Mouse (Mus musculus) lung, embryonic 14.5 days (tissue): ENCODE results near the gene Coa4. TPM values are rescaled to one million over a fixed set of nuclear protein-coding genes. Genes with fewer than 3 reads are reported as not detected.

Source experiments
- ATAC-seq: fragments of 200-750 bp; cut with Nextera tagmentation; 2 replicates; pipeline ENCODE4 v1.8.0; 2017; ENCODE audit warnings: mild to moderate bottlenecking, moderate TSS enrichment, moderate library complexity; ENCODE audit not compliant: insufficient read depth
- DNase-seq: peaks from one replicate; pipeline ENCODE4 v3.0.0-alpha.2; 2015
- H3K27ac ChIP-seq: fragments of 300-500 bp; sonication (generic); 2 replicates; pipeline ENCODE4 v1.5.1; 2014; ENCODE audit warnings: low read depth, mild to moderate bottlenecking, moderate library complexity
- H3K27me3 ChIP-seq: fragments of 300-500 bp; sonication (generic); 2 replicates; pipeline ENCODE4 v1.6.1; 2014; ENCODE audit warnings: low read length, control low read depth; ENCODE audit not compliant: insufficient read depth
- H3K36me3 ChIP-seq: fragments of 300-500 bp; sonication (generic); 2 replicates; pipeline ENCODE4 v1.6.1; 2014; ENCODE audit warnings: control low read depth; ENCODE audit not compliant: insufficient read depth
- H3K4me1 ChIP-seq: fragments of 300-500 bp; sonication (generic); 2 replicates; pipeline ENCODE4 v1.6.1; 2014; ENCODE audit warnings: antibody characterized with exemption, control low read depth; ENCODE audit not compliant: insufficient read depth
- H3K4me2 ChIP-seq: fragments of 300-500 bp; sonication (generic); 2 replicates; pipeline ENCODE4 v1.6.1; 2014; ENCODE audit warnings: mild to moderate bottlenecking
- H3K4me3 ChIP-seq: fragments of 300-500 bp; sonication (generic); 2 replicates; pipeline ENCODE4 v1.5.1; 2014; ENCODE audit warnings: low read depth, low read length
- H3K9ac ChIP-seq: fragments of 300-500 bp; sonication (generic); 2 replicates; pipeline ENCODE4 v1.6.1; 2014
- H3K9me3 ChIP-seq: fragments of 300-500 bp; sonication (generic); 2 replicates; pipeline ENCODE4 v1.6.1; 2016; ENCODE audit warnings: low read depth, low read length, control low read depth
- CTCF ChIP-seq: IDR thresholded peaks from 2 replicates; pipeline ENCODE4 v1.5.1; 2016; ENCODE audit warnings: antibody characterized with exemption, low read depth
- WGBS: fragments of 180-500 bp; shearing (Covaris S2); extraction: QIAGEN DNeasy Blood & Tissue Kit; methylation state at CpG from one replicate; pipeline ENCODE4 v1.1.7; 2014; 5-methylcytosine and 5-hydroxymethylcytosine counted together
- polyA plus RNA-seq: library from polyadenylated mRNA; unstranded; fragments of >200 nt; fragmentation: Nextera tagmentation; extraction: Ambion mirVana; gene quantifications from 2 replicates; pipeline ENCODE4 v1.2.1, GENCODE M21; 2014

Gene Coa4
- polyA plus RNA-seq, 1 experiment from 2014 or later: 18.2 TPM

DNA sequence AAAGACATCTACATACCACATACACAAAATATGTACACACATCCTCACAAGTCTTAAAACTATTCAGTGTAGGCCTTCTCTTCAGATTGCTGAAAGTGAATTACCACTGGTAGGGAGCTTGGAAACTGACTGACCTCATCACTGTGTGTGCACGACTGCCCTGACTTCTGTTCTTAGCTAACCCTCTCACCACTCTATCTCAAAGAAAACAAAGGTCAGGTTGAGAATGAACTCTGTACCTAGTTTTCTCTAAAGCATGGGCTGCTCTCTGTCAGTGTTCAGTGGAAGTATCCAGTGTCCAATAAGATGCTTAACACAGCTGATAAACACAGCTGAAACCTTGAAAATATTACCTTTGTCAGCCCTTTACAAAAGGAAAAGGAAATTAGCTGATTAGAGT, 7.6 kb downstream of the Coa4 start:
- ATAC-seq (no peak), DNase-seq (no peak)
- Histone ChIP-seq H3K9ac (no peak overlapping the region), H3K27me3 (no peaks in the 10 kb centered on the region), H3K27ac (no peak overlapping the region), H3K4me3 (no peak overlapping the region), H3K9me3 (no peaks in the 10 kb centered on the region), H3K36me3 (peaks cover 18% of the 10 kb centered on the region), H3K4me2 (no peak overlapping the region), H3K4me1 (no peaks in the 10 kb centered on the region)
- 61% methylated on average over 1 of the region's 1 CpGs for WGBS
- no peak for TF ChIP-seq CTCF

DNA sequence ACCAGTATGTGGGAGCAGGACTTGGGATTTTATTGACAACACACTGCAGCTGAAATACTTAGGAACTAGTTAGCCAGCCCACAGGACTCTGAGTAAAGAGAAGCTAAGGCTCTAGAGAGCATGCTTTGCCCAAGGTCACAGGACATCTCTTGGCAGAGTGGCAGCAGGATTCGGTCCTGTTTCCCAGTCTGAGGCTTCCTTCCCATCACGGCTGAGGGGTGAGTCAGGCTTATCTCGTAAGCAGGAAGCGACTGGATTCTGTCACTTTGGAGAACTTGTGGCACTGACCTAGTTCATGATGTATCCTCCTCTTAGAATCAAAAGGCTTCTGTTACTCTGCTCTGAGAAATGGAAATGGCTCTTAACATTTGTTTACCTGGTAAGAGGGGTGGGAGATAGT, 10.8 kb downstream of the Coa4 start:
- WGBS: 58% methylated on average over 4 of the region's 4 CpGs
- Histone ChIP-seq H3K4me2 (no peak overlapping the region), H3K9ac (no peak overlapping the region), H3K4me3 (no peak overlapping the region), H3K27ac (no peak overlapping the region), H3K9me3 (no peaks in the 10 kb centered on the region), H3K36me3 (peaks cover 25% of the 10 kb centered on the region), H3K4me1 (no peaks in the 10 kb centered on the region), H3K27me3 (no peaks in the 10 kb centered on the region)
- no peak for TF ChIP-seq CTCF
- ATAC-seq: no peak
- no peak for DNase-seq

DNA sequence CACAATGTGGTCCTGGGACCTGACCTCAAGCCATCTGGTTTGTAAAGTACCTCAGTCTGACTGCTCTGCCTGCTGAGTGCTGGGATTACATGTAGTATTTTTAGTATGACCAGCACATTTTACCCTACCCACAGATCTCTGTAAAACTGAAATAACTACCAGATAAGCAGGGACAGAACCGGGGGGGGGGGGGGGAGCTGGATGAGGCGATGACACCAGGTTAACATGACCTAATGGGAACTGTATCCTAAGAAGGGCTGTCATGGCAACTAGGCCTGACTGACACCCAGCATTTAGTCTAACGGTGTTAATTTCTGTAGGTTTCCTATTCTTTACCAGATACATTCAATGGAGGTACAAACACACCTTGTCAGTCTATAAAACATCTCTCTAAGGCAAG, 12.9 kb downstream of the Coa4 start:
- no peaks in the 10 kb centered on the region for H3K9me3 ChIP-seq
- H3K4me1 ChIP-seq: no peaks in the 10 kb centered on the region
- ATAC-seq: no peak
- 87% methylated on average over 3 of the region's 3 CpGs for WGBS
- TF ChIP-seq CTCF: no peak
- H3K9ac ChIP-seq: no peak overlapping the region
- no peak for DNase-seq
- no peak overlapping the region for H3K4me2 ChIP-seq
- H3K36me3 ChIP-seq: peaks cover 25% of the 10 kb centered on the region
- no peak overlapping the region for H3K4me3 ChIP-seq
- no peaks in the 10 kb centered on the region for H3K27me3 ChIP-seq
- H3K27ac ChIP-seq: no peak overlapping the region

DNA sequence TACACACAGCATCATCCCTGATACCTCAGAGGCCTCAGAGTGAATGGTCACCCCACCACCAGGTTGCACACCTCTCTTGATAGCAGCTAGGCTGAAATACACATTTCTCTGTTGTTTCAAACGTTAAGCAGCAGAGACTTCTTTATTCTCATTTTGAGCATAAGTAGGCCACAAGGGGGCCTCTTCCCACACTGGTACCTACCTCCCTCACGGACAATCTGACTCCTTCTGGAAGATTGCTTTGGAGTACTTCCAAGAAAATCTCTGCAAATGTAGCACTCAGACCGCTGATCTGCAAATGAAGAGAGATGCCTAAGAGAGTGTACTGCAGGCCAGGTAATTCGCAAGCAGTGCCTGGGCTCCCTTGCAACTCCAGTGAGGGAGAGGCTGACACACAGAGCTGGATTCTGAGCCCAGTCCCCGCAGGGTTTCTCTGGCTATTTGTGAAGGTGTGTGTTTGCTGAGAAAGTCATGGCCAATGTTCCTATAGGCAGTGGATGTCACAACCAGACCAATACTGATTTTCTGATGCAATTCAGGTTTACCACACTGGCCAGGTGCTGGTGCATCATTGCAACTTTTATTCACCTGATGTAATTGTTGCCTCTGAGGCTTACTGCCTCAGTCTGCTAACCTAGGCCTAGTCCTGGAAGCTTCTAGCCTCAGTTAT, 13.6 kb downstream of the Coa4 start:
- H3K9me3 ChIP-seq: no peaks in the 10 kb centered on the region
- H3K27me3 ChIP-seq: no peaks in the 10 kb centered on the region
- peaks cover 25% of the 10 kb centered on the region for H3K36me3 ChIP-seq
- no peak overlapping the region for H3K9ac ChIP-seq
- WGBS: 42% methylated on average over 5 of the region's 5 CpGs
- TF ChIP-seq CTCF: peak; percentile 38
- DNase-seq: peak; percentile 59
- no peak overlapping the region for H3K4me2 ChIP-seq
- ATAC-seq: no peak
- no peak overlapping the region for H3K4me3 ChIP-seq
- no peak overlapping the region for H3K27ac ChIP-seq
- no peaks in the 10 kb centered on the region for H3K4me1 ChIP-seq

DNA sequence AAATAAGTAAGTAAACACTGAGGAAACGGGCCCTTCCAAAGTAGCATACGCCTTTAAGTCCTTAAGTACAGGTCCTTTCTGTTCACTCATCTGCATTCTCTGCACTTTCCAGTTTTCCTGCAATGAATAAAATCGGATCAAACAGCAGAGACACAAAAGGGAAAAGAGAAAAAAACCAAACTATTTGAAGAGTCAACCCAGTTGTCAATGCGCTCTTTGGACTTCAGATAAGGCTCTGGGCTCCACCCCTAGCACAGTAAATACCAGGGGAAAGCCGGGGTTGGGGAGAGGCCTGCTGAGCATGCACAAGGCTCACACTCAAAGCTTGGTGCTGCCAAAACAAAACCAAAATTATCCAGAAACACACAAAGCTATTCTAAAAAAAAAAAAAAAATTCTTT, 18.1 kb downstream of the Coa4 start:
- ATAC-seq (no peak), DNase-seq (no peak)
- H3K9ac ChIP-seq: no peak overlapping the region
- 55% methylated on average over 5 of the region's 5 CpGs for WGBS
- no peak for TF ChIP-seq CTCF
- H3K4me2 ChIP-seq: no peak overlapping the region
- no peaks in the 10 kb centered on the region for H3K9me3 ChIP-seq
- H3K36me3 ChIP-seq: peaks cover 9% of the 10 kb centered on the region; the same call in 1 of the 2 replicates
- H3K4me1 ChIP-seq: no peaks in the 10 kb centered on the region
- H3K27ac ChIP-seq: peak overlapping the region; percentile 73; the same call in 1 of the 2 replicates
- H3K4me3 ChIP-seq: no peak overlapping the region
- no peaks in the 10 kb centered on the region for H3K27me3 ChIP-seq

DNA sequence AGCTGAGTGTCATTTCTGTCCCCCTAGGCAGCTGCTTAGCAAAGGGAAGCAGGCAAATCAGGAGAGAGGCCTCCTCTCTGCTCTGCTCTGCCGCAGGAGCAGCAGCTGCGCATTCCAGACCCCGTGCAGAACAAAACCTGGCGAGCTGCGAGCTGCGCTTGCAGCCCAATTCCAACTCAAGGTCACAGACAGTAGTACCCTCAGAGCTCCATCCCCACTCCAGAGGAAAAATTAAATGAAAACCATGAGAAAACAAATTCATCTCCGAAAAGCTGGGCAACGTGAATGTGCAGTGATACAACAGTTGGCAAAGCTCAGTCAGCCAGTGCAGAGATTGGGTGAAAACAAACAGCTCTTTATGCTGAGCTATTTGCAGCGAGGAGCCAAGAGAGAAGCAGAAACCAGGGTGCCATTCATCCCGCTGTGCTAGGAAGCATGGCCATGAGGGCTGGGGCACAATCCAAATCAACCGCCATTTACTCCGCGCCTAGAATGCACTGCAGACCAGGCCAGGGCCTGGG, 18.6 kb downstream of the Coa4 start:
- no peak overlapping the region; the same call in 1 of the 2 replicates for H3K9ac ChIP-seq
- no peaks in the 10 kb centered on the region for H3K27me3 ChIP-seq
- H3K27ac ChIP-seq: peak overlapping the region; percentile 73; the same call in 1 of the 2 replicates
- peak overlapping the region; percentile 27; the same call in 1 of the 2 replicates for H3K4me2 ChIP-seq
- DNase-seq: peak; percentile 32
- no peaks in the 10 kb centered on the region for H3K4me1 ChIP-seq
- no peak for TF ChIP-seq CTCF
- no peaks in the 10 kb centered on the region for H3K9me3 ChIP-seq
- 0 out of 2 replicates have a peak, but pooled peaks have one; percentile 31 for ATAC-seq
- 33% methylated on average over 13 of the region's 13 CpGs for WGBS
- no peak overlapping the region for H3K4me3 ChIP-seq
- peaks cover 6% of the 10 kb centered on the region; the same call in 1 of the 2 replicates for H3K36me3 ChIP-seq

DNA sequence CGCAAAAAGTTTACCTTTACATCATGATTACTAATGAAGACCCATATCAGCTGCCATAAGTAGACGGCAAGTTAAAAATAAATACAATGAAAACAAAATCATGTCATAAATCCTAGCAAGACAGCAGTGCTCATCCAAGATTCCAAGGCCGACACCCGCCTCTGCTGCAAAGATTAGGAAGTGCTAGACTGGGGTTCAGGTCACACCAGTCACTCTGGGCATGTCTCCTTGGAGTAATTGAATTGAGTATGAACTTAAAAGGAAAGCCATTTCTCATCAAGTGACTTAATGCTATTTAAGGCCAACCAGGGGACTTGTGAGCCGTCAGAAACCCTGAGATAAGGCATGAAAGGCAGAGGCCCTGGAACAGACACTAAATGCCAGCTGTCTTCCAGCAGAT, 20.4 kb downstream of the Coa4 start:
- Histone ChIP-seq H3K27ac (no peak overlapping the region), H3K9ac (no peak overlapping the region), H3K9me3 (no peaks in the 10 kb centered on the region), H3K27me3 (no peaks in the 10 kb centered on the region), H3K4me3 (no peak overlapping the region), H3K36me3 (no peaks in the 10 kb centered on the region; the same call in 1 of the 2 replicates), H3K4me2 (no peak overlapping the region), H3K4me1 (no peaks in the 10 kb centered on the region)
- DNase-seq (no peak), ATAC-seq (no peak)
- no peak for TF ChIP-seq CTCF
- WGBS: 59% methylated on average over 5 of the region's 5 CpGs
